Mouse (Mus musculus) retina, adult 2 months (tissue): Measurements from ENCODE around the gene Sv2a.
A peak's percentile ranks its signal among the peaks of the same experiment; 100 is the strongest.

ENCODE experiments used
- DNase-seq: peaks from one replicate; pipeline ENCODE4 v3.0.0-alpha.2; 2012; ENCODE audit warnings: low read depth, low spot score

Gene Sv2a

DNA sequence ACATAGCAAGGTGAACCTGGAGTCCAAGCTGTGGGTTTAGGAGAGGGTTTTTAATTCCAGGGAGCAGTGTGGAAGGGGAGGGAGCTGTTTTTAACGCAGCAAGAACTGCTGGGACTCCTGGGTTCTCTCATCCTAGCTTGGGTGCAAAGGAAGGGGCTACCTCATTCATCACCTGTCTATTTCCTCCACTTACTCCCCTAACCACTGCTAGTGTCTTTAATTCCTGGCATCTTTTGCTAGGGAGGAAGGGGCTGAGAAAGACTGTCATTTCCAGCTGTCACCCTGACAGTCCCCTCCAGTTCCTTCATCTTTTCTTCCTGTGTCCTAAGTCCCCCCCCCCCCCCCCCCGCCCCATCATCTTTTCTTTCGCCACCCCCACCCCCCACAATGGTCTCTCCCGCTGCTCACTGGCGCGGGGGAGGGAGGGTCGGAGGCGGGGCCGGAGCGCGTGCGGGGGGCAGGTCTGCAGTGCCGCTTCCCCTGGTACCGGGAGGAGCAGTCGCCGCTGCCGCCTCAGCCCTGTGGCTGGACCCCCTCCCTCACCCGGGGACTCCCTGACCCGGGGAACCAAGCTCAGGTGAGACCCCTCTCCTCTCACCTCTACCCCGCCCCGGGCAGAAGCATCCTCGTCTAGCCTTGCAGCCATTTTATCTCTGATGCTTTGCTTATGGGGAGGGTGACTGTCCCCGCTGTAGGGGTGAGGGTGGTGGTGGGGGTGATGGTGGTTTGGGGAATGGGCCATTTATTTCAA is at the start of gene Sv2a:
TSS of gene Sv2a (plus strand) at position 425 of the 751 bp plus-strand sequence.
- peak; percentile 56 for DNase-seq

DNA sequence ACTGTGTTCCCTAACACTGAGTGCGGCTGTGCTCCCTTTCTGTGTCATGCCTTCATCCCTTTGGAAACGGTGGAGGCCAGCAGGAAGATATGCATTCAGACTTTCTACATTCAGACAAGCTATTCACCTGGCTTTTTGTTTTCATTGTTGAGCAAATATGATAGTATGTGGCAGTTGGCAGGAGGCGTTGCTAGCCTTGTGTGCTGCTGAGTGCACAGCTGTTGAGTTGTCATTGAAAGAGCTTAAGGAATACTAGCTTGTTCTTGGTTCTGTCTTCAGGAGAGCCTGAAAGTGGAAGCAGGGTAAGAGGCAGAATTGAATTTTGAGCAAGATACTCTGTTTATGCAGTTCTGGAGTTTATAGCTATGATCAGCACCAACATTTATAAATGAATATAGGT is 48.5 kb upstream of the Sv2a start:
- no peak for DNase-seq

DNA sequence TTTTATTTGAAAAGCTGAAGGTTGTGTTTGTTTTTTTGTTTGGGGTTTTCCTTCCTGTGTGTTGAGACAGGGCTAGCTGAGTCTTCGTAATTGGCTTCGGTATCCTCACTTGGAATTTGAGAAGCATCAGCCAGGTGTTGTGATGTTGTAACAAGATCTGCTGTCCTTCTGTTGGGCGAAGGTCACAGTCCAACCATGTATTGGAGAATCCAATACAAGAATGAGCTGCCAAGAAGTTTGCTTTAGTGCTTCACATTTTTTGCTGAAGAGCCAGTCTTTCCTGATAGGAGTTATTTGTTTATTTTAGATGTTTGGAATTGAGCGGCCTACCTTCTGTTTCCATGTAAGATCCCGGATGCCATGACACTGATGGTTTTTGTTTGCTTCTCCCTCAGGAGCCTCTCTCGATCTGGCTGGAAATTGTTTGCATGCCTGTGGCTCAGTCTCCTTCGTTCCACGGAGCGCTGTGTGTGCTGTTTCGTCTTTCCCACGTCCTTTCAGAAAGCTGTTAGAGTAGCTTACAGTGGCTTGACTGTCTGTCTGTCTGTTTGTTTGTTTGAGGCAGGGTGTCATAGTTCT is 47.5 kb upstream of the Sv2a start:
- no peak for DNase-seq

DNA sequence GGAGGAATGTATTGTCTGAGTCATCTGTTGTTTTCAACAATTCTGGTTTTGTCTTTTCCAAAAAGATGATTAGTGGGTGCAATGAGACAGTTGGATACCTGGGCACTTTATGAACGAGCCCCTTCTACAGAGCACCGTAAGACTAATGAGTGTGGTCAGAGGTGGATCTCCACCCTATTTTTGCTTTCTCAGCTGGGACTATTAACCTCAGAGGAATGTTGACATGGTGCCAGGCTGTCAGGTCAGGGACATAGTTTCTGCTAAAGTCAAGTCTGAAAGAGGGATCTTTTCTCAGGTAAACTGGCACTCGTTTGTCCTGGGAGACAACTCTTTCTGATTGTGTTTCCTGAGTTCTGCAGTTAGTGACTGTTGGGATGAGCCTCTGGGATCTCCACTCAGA is 45.9 kb upstream of the Sv2a start:
- no peak for DNase-seq

DNA sequence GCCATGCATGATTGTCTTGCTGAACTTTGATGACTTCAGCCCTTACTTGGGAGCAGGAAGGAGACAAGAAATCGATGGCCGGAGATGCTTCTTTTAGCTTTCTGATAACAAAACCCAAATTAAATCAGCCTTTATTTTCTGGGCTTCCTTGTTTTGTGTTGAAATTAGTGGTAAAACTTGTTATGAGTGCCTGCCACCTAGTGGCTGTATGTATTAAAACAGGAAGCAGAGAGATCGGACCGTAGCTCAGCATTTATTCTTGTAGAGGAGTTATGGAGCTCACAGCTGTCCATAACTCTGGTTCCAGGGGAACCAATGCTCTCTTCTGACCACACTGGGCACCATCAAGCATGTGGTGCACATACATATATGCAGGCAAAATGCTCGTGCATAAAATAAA is 33.0 kb upstream of the Sv2a start:
- peak; percentile 52 for DNase-seq

- DNase-seq: no peak
These were observed 29.1 kb upstream of the Sv2a start for GRCm38 (mm10) chr3:96151836-96152235.

GRCm38 (mm10) chr3:96152611-96153010 is 28.3 kb upstream of the Sv2a start:
- DNase-seq: no peak

DNA sequence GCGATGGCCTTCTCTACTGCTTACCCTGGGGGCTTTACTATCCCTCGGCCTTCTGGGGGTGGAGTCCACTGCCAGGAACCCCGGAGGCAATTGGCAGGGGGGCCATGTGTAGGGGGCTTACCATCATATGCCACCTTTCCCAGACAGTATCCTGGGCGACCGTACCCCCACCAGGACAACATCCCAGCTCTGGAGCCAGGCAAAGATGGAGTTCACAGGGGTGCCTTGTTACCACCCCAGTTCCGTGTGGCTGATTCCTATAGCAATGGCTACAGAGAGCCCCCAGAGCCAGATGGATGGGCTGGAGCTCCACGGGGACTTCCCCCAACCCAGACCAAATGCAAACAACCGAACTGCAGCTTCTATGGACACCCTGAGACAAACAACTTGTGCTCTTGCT is 25.4 kb upstream of the Sv2a start:
- no peak for DNase-seq

DNA sequence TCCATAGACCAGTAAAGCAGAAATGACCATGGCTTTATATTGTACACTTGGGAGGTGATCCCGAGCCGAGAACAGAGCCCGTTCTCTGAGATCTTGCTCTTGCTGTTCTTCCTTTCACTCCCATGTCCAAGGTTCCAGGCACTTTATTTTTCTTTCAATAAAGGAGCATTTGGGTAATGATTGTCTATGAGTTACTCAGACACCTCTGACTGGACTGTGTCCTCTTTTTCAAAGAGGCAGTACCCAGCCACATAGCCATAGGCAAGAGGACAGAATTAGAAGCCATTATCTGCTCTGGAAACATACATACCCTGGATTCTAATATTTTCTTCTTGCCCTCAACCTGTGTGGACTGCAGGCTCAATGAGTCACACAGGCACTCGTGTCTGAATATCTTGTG is 21.1 kb upstream of the Sv2a start:
- DNase-seq: no peak

GRCm38 (mm10) chr3:96160222-96160802 is 20.6 kb upstream of the Sv2a start:
- DNase-seq: no peak

GRCm38 (mm10) chr3:96160803-96161516 is 20.0 kb upstream of the Sv2a start:
- no peak for DNase-seq

GRCm38 (mm10) chr3:96161869-96162840 is 18.8 kb upstream of the Sv2a start, which contains the start of gene Mtmr11:
Gene Mtmr11 (plus strand): TSS chr3:96162004.
- DNase-seq: no peak

GRCm38 (mm10) chr3:96163040-96163439 is 17.9 kb upstream of the Sv2a start:
- no peak for DNase-seq

DNA sequence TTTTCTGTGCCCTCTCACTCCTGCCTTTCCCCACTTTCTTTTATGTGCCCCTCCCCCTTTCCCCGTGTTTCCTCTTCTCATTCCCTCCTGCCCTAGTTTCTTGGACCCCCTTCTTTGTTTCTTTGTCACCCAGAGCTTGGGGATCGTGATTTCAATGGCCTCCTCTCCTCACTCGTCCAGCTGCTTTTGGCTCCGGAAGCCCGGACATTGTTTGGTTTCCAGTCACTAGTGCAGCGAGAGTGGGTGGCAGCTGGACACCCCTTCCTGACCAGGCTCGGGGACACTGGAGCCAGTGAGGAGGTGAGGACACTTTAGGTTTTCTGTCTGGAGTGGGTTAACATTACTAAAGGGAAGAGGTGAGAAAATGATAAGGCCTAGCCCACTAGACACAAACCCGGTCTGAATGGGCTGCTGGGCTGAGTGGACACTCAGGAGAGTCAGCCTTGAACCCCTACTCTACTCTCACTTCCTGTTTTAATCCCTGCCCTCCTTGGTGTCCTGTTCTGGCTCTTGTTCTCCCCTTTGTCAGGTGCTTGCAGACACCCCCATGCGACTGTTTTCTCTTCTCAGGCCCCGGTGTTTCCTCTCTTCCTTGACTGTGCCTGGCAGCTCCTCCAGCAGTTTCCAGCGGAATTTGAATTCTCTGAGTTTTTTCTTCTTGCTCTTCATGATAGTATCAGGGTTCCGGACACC is 12.3 kb upstream of the Sv2a start:
- DNase-seq: no peak

GRCm38 (mm10) chr3:96170276-96170675 is 10.7 kb upstream of the Sv2a start:
- no peak for DNase-seq

GRCm38 (mm10) chr3:96170976-96171545 is 9.9 kb upstream of the Sv2a start:
- no peak for DNase-seq

- no peak for DNase-seq
These were observed 9.3 kb upstream of the Sv2a start for GRCm38 (mm10) chr3:96171583-96172196.

DNA sequence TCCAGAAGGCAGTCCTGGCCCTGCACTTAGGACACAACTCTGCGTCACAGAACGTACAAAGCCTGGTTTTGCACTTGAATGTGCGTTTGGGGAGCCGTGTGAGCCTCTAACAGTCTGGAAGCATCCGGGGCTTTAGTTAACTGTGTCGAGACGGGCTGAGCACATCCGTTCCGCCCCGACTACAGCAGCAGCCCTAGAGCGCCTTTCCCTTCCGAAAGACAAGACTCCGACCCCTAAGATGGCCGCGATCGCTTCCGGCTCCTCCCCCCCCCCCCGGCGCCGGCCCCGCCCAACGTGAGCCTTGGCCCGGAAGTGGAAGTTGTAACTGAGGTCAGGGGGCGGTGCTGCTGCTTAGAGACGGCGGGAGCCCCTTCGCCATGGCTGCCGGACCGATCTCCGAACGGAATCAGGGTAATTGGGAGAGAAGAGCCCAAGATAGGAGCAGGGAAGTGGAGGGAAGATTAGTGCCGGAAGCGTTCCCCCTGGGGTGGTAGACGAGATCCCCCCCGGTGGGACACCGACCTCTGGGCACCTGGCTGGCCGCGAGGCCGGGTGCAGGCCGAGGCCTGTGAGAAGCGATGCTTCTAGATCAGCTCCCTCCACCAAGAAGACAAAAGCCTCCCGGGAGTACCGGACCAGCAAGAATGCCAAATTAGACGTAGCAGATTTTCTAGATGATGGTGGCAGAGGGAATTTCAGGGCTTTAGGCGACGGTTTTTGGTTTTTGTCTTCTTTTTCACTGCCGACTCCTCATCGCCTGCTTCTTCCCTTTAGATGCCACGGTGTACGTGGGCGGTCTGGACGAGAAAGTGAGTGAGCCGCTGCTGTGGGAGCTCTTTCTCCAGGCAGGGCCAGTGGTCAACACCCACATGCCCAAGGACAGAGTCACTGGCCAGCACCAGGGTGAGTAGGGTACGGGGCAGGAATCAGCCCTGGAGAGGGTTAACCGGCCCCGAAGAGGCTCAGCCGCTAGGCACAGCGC is 8.5 kb upstream of the Sv2a start, which contains the start of gene Sf3b4:
TSS of gene Sf3b4 (plus strand) at position 136 of the 982 bp plus-strand sequence.
- peak; percentile 84 for DNase-seq
